Mouse (Mus musculus) spleen, adult 12 weeks (tissue): ENCODE results near the gene Gm49510.
A peak's percentile ranks its signal among the peaks of the same experiment; 100 is the strongest.

ENCODE experiments used
- DNase-seq: peaks from one replicate; pipeline ENCODE4 v3.0.0; 2022; ENCODE audit warnings: low spot score

Gm49510 gene

GRCm38 (mm10) chr15:78916052-78916826, 16.8 kb downstream of the Gm49510 start:
- no peak for DNase-seq

- DNase-seq, result no peak
Observed at GRCm38 (mm10) chr15:78918126-78918525, 18.7 kb downstream of the Gm49510 start.

DNA sequence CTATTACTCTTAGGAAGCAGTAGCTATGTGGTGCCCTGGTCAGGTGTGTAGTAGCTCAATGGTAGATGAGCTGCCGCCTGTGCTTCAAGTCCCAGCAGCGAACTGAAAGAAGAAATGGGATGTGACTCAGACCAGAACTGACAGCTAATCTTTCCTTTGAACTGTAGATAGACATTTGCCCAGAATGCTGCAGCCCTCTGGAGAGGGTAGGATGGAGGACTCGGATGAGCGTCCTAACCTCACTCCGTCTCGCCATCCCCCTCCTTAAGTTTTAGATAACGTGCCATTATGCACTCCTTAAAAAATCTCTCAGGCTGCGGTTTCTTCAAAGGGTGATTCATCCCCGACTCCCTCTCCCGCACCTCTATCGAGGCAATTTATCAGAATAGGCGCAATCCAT, 20.4 kb downstream of the Gm49510 start:
- DNase-seq, result no peak

DNA sequence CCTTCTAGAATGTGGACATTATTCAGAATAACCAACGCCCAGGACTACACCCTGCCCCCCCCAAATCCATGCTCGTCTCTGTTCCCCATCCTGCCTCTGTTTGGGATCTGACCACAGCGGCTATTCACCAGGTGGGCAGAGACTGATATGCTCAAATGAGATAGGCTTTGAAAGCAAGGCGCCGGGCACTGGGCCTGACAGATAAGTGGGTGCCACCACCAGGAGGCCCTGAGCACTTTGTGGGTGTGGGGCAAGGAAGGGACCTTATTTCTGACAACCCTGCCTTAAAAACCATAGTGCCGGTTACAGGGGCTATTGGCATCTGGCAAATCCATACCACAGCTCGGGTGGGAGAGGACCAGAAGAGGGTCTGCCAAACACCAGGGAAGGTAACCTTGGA, 23.2 kb downstream of the Gm49510 start:
- no peak for DNase-seq

DNA sequence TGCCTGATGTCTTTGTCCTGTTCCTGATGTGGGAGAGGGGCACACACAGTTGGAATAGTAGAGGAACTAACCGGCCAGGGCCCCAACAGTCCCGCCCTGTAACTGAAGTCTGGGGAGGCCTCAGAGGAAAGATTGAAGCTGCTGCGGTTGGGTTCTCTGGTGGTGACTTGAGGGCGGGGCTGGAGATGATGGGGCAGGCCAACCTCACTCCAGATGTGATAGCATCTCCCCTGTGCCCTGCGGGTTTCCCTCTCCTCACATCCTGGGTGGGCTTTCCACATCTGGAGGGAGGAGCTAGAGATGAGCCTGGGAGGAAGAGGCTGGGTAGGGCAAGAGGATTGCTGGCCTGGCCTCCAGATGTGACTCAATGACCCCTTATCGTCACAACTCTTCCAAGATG, 24.1 kb downstream of the Gm49510 start:
- DNase-seq, result no peak

GRCm38 (mm10) chr15:78925129-78925528, 25.7 kb downstream of the Gm49510 start:
- DNase-seq, result no peak

DNA sequence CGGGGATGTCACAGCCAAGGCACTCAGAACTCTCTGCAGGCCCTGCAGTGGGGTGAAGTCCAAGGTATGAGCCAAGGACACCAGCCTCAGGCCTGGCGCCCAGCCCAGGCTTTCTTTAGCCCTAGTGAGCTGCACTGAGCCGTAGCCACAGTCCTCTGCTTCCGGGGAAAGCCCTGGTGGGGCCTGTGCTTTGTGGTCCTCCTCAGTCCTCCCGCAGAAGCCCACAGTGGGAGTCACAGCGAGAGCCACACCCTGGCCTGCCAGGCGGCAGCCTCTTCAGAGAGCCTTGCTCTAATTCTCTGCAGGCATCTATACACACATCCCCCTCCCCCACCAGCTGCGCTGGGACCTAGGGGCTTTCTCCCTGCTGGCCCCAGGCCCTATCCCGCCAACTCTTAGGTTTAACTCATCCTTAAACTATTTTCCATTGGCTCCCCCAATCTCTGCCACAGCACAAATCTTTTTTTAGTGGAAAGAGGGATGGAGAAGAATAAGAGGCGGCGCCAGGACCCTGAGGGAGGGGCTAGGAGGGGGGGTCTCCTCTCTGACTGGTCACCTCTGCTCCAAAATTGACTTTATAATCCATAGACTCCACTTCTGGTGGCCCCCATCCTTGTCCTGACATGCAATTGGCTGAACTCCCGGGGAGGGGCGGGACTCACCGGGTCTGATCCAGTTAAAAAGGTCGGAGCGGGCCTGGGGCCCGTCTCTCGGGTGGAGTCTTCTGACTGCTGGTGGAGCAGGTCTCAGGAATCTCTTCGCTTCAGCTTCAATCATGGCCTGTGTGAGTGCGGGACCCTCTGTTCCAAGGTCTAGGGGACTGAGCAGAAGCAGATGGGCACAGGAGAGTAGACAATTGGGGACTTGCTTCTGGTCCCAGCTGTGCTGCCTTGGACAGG, 26.8 kb downstream of the Gm49510 start, which contains the start of gene Lgals1:
TSS of gene Lgals1 (plus strand) at position 705 of the 899 bp plus-strand sequence.
- no peak for DNase-seq

DNA sequence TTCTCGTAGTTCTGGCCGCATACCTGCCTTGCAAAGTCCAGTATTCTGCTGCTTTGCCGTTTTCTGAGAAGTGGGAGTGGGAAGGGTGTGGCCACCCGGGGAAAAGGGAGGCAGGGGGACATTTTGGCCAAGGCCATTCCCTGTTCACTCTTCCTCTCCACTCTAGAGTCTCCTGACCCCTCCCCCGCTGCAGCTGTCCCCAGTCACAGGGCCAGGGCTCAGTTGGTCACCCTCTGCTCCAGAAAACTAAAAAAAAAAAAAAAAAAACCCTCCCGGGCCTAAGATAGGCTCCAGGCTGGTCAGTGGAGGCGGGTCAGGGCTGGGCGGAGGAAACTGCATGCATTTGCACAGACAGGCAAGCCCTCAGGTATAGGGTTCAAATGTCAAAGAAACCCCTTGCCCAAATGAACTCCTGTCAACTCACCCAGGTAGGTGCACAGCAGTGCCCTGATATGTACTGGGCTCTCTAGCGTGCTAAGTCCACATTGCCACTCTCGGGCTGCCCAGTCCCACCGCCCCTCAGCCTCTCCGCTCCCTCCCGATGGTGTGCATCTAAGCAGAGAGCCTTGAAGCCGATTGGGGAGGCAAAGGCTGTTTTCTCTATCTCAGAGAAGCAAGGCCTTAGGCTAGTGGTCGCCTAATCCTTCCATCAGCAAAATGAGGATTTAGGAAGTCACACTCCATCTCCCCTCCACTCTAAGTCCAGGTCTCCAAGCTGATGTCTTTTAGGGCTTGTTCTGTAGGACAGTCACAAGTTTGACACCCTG, 27.7 kb downstream of the Gm49510 start:
- no peak for DNase-seq

DNA sequence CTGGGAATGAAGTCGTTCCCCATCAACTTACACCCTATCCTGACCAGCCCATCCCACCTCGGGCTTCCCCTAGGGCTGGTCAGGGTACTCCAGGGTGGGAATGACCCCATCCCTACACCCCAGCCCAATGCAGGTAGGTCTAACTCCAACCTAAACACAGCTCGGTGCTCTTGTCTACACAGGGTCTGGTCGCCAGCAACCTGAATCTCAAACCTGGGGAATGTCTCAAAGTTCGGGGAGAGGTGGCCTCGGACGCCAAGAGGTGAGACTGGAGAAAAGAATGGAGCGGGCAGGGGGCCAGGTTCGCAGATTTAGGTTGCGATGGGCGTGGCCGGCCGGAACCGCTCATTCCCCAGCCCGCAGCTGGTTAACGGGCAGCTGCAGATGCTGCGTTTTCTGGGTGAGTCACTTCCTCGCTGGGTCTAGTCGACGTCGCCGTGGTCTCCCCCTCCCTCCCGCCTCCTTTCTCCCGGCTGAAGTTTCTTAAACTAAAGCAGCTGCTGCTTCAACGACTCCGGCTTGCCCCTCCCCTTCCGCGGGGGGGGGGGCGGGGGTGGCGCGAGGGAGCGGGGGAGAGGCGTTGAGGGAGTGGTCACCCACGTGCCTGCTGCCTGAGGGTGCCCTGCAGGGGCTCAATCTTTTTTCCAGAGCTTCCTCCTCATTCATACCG, 28.5 kb downstream of the Gm49510 start:
- DNase-seq, result peak; percentile 46

DNA sequence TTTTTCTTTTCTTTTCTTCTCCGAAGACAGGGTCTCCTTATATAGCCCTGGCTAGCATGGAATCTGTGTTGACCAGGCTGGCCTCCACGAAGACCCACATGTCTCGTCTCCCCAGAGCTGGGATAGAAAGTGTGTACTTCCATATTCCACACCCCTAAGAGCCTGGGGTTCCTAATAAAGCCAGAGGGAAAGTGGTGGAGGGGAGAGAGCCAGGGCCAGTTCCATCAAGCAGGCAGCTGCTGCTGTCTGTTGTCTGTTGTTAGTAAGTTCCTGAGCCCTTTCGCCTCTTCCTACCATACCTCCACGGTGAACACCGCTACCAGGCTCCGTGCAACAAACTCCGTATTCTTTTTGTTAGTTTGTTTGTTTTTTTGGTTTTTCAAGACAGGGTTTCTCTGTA, 29.1 kb downstream of the Gm49510 start:
- no peak for DNase-seq

- DNase-seq, result no peak
Observed at GRCm38 (mm10) chr15:78930192-78930706, 30.8 kb downstream of the Gm49510 start.

- no peak for DNase-seq
Observed at GRCm38 (mm10) chr15:78930801-78931426, 31.4 kb downstream of the Gm49510 start.

DNA sequence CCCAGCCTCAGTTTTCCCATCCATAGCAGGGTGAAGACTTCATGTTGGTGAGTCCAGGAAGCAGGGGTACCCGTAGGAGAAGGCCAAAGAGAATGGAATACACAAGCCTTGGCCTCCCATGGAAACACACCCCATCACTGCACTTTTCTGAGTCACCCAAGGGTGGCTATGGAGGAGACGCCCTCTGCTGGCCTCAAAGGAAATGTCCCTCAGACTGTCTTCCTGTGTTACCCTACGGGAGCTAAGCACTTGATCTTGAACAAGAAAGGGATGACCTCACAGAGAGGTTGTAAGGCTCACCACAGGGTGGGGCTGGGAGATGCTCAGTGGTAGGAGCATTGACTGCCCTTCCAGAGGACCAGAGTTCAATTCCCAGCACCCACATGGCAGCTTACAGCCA, 32.1 kb downstream of the Gm49510 start:
- DNase-seq, result no peak

GRCm38 (mm10) chr15:78934784-78935320, 35.4 kb downstream of the Gm49510 start, which contains the start of gene Nol12:
Gene Nol12, plus strand, starts transcription at chr15:78934933.
- peak; percentile 77 for DNase-seq

GRCm38 (mm10) chr15:78936403-78936802, 36.9 kb downstream of the Gm49510 start:
- DNase-seq, result no peak

DNA sequence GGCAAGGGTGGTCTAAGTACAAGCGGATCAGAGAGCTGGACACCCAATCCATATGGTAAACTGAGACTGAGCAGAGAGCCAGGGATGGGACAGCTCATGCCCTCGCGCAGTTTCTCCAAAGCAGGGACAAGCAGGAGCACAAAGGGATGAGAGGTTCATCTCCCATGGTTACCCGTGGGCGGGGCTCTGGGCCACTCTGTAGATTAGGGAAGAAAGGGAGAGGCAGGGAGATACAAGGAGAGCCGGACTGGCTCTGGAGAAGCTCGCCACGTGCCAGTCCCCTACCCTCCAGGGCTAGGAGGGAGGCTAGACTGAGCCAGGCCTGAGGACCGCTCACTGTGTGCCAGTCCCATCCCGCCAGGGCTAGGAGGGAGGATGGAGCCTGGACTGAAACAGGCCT, 37.8 kb downstream of the Gm49510 start:
- DNase-seq, result no peak

GRCm38 (mm10) chr15:78937963-78938362, 38.5 kb downstream of the Gm49510 start:
- DNase-seq, result no peak

DNA sequence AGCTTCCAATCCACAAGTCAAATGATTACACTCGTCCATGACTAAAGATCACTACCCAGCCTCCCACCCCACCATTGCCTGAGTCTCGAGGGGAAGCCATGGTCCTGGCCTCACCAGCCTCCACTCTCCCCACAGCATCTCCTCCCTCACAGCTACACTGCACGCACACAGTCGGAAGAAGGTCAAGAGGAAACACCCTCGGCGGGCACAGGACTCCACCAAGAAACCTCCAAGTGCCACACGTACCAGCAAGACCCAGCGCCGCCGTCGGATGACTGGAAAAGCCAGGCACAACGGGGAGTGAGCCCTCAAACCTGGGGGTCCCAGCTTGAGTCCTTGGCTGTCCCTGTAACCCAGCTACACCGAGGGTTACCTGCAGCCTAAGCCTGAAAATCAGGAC, 40.9 kb downstream of the Gm49510 start:
- no peak for DNase-seq

GRCm38 (mm10) chr15:78942663-78943062, 43.2 kb downstream of the Gm49510 start:
- DNase-seq, result peak; percentile 44

- DNase-seq, result no peak
Observed at GRCm38 (mm10) chr15:78946232-78946631, 46.8 kb downstream of the Gm49510 start.

DNA sequence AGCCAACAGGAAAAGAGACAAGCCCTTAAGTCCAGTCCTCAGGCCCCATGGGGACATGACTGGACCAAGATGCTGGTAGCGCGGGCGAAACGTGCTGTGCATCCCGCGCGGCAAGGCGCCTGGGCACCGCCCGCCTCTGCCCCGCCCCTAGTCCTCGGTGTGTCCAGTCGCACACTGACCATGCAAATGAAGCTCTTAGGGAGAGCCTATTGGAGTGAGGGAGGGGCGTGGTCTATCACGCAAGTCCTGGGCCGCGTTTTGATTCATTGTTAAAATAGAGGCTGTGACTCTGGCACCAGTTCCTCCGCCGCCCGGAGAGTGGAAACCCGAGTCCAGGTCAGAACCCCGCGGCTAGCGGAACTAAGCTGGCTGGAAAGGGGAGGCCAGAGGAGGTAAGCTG, 48.2 kb downstream of the Gm49510 start, which contains the start of gene Triobp:
TSS of gene Triobp (plus strand) at position 68 of the 400 bp plus-strand sequence.
- DNase-seq, result peak; percentile 22
